Mouse (Mus musculus) liver, embryonic 11.5 days (tissue): ENCODE results near the gene Etnk2. TPM values are rescaled to one million over a fixed set of nuclear protein-coding genes. Genes with fewer than 3 reads are reported as not detected.
"Not testable (repeated sequence)": the region's sequence is repeated elsewhere in the genome, so short reads cannot be mapped to it uniquely, and the experiment has no call there.

ENCODE experiments used
- ATAC-seq: fragments of 200-750 bp; cut with Nextera tagmentation; replicated peaks from 2 replicates; pipeline ENCODE4 v1.8.0; 2017; ENCODE audit warnings: moderate number of reproducible peaks, mild to moderate bottlenecking, moderate TSS enrichment, moderate library complexity; ENCODE audit not compliant: low FRiP score
- DNase-seq: peaks from one replicate; pipeline ENCODE4 v3.0.0-alpha.2; 2017; ENCODE audit warnings: low spot score
- H3K27ac ChIP-seq: fragments of 300-500 bp; sonication (generic); 2 replicates; pipeline ENCODE4 v1.5.1; 2014; ENCODE audit warnings: mild to moderate bottlenecking, low read depth, low read length, control low read depth
- H3K27me3 ChIP-seq: fragments of 300-500 bp; sonication (generic); replicated peaks from 2 replicates; pipeline ENCODE4 v1.6.1; 2014; ENCODE audit warnings: low read length, mixed read lengths; ENCODE audit not compliant: control insufficient read depth, insufficient read depth
- H3K36me3 ChIP-seq: fragments of 300-500 bp; sonication (generic); 2 replicates; pipeline ENCODE4 v1.6.1; 2014; ENCODE audit warnings: mild to moderate bottlenecking, low read length, moderate library complexity, mixed read lengths; ENCODE audit not compliant: control insufficient read depth, insufficient read depth
- H3K4me1 ChIP-seq: fragments of 300-500 bp; sonication (generic); replicated peaks from 2 replicates; pipeline ENCODE4 v1.6.1; 2014; ENCODE audit warnings: low read length, mixed read lengths; ENCODE audit not compliant: control insufficient read depth, insufficient read depth
- H3K4me2 ChIP-seq: fragments of 300-500 bp; sonication (generic); 2 replicates; pipeline ENCODE4 v1.6.1; 2014; ENCODE audit warnings: mild to moderate bottlenecking, control low read depth, moderate library complexity
- H3K4me3 ChIP-seq: fragments of 300-500 bp; sonication (generic); 2 replicates; pipeline ENCODE4 v1.5.1; 2014; ENCODE audit warnings: low read depth, low read length, control low read depth
- H3K9ac ChIP-seq: fragments of 300-500 bp; sonication (generic); 2 replicates; pipeline ENCODE4 v1.6.1; 2014; ENCODE audit warnings: low read depth, low read length, control low read depth
- H3K9me3 ChIP-seq: fragments of 300-500 bp; sonication (generic); 2 replicates; pipeline ENCODE4 v1.6.1; 2016; ENCODE audit warnings: low read length, inconsistent platforms, mixed read lengths; ENCODE audit not compliant: control insufficient read depth
- WGBS: fragments of 180-500 bp; shearing (Covaris S2); extraction: QIAGEN DNeasy Blood & Tissue Kit; methylation state at CpG from one replicate; pipeline ENCODE4 v1.1.7; 2014; 5-methylcytosine and 5-hydroxymethylcytosine counted together
- polyA plus RNA-seq: library from polyadenylated mRNA; unstranded; fragments of >200 nt; fragmentation: Nextera tagmentation; extraction: Ambion mirVana; gene quantifications from 2 replicates; pipeline ENCODE4 v1.2.1, GENCODE M21; 2014

The Etnk2 gene
- polyA plus RNA-seq, 1 experiment from 2014 or later = 5.8 TPM

GRCm38 (mm10) chr1:133328299-133328795, 35.0 kb upstream of the Etnk2 start:
- H3K27me3 ChIP-seq = peaks cover 38% of the 10 kb centered on the region
- H3K9me3 ChIP-seq = no peaks in the 10 kb centered on the region
- DNase-seq (no peak), ATAC-seq (no peak)
- no peak overlapping the region for H3K4me3 ChIP-seq
- WGBS = 79% methylated on average over 6 of the region's 6 CpGs
- no peak overlapping the region for H3K4me2 ChIP-seq
- no peaks in the 10 kb centered on the region for H3K36me3 ChIP-seq
- H3K4me1 ChIP-seq = no peaks in the 10 kb centered on the region
- no peak overlapping the region for H3K27ac ChIP-seq
- H3K9ac ChIP-seq = no peak overlapping the region

DNA sequence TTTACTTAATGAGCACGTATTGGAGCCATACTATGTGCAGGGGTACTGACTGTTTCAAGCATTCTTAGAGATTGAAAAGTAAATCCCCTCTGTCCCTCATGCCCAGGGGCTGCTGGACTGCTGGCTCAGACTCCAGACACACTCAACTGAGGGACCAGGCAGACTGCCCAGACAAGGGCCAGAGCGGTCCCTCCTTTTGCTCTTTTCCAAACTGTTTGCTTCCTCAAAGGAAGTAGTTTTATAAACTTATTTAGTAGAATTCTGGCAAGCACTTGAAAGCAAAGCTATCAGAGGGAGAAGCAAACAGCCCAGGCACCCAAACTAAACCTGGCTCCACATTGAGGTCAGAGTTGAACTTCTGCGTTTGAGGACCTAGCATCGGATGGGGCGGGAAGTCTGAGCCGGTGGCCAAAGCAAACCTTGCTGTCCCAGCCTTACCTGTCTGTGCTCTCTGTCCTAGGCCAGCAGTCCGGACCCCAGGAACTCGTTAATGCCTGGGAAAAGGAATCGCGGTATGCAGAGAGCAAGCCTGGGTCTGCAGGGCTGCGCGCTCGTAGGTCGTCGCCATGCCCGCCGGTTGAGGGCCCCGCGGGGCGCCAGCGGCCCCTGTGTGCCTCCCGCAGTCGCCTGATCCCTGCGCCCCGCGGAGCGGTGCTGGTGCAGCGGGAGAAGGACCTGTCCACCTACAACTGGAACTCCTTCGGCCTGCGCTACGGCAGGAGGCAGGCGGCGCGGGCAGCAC, 34.3 kb upstream of the Etnk2 start:
- Histone ChIP-seq H3K4me3 (no peak overlapping the region), H3K27me3 (peaks cover 38% of the 10 kb centered on the region), H3K4me1 (no peaks in the 10 kb centered on the region), H3K36me3 (no peaks in the 10 kb centered on the region), H3K9me3 (no peaks in the 10 kb centered on the region), H3K9ac (no peak overlapping the region), H3K4me2 (peak overlapping the region; percentile 57), H3K27ac (no peak overlapping the region)
- no peak for ATAC-seq
- DNase-seq = no peak
- WGBS = 11% methylated on average over 34 of the region's 34 CpGs

GRCm38 (mm10) chr1:133329638-133329964, 33.8 kb upstream of the Etnk2 start:
- H3K27me3 ChIP-seq = peaks cover 38% of the 10 kb centered on the region
- ATAC-seq = no peak
- H3K36me3 ChIP-seq = no peaks in the 10 kb centered on the region
- H3K27ac ChIP-seq = no peak overlapping the region
- no peaks in the 10 kb centered on the region for H3K9me3 ChIP-seq
- H3K4me2 ChIP-seq = peak overlapping the region; percentile 57
- no peaks in the 10 kb centered on the region for H3K4me1 ChIP-seq
- H3K9ac ChIP-seq = no peak overlapping the region
- WGBS = 29% methylated on average over 7 of the region's 7 CpGs
- no peak overlapping the region for H3K4me3 ChIP-seq
- DNase-seq = no peak

GRCm38 (mm10) chr1:133331142-133331541, 32.2 kb upstream of the Etnk2 start:
- Histone ChIP-seq H3K36me3 (no peaks in the 10 kb centered on the region), H3K9ac (no peak overlapping the region), H3K9me3 (no peaks in the 10 kb centered on the region), H3K27ac (no peak overlapping the region), H3K27me3 (peaks cover 38% of the 10 kb centered on the region), H3K4me2 (no peak overlapping the region), H3K4me3 (no peak overlapping the region), H3K4me1 (no peaks in the 10 kb centered on the region)
- ATAC-seq (no peak), DNase-seq (no peak)
- 51% methylated on average over 3 of the region's 3 CpGs for WGBS

DNA sequence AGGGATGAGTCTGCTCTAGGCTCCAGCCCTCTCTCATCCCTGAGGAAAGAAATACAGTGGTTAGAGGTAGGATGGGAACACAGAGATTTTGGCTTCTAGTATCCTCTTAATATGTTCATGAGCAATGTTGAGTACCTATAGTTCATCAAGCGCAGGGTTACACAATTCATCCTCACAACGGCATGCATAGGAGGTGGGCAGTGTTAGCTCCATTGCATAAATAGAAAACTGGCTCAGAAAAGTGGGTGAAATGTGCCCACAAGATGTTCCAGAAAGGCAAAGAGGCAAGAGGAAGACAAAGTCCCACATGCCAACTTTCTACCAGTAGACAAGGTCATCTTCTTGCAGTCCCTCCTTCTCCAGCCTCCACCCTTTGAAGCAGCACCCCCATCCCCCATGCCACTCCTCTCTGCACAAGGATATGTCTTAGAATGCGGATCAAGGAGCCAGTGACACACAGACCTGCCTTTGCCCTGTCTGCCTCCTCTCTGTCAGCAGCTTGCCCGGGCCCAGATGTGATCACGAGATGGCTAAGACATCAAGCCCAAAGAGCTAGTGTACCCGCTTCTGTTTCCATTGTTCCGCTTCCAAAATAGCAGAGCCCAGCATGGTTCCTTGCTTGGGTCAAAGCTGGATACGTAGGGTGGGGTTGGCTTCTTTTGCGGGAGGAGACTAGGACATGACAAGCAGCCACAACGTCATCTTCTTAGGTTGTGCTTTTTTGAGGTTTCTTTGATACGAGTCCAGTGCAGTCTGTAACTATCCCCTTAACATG, 30.5 kb upstream of the Etnk2 start:
- no peaks in the 10 kb centered on the region for H3K4me1 ChIP-seq
- H3K4me3 ChIP-seq = no peak overlapping the region
- WGBS = 81% methylated on average over 11 of the region's 11 CpGs

DNA sequence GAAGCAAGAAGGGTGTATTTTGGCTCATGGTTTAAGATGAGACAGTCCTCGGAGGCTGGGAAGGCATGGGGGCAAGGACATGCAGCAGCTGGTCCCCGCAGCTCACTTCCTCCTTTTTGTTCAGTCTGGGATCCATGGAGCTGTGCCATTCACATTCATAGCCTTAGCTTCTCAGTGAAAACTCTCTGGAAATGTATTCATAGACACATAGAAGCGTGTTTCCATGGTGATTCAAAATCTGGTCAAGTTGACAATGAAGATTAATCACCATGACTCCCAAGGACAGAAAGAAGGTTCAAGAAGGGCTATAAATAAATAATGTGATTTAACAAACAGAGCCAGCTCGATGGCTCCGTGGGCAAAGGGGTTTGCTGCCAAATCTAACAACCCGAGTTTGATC, 29.4 kb upstream of the Etnk2 start:
- 78% methylated on average over 6 of the region's 6 CpGs for WGBS
- H3K27ac ChIP-seq = no peak overlapping the region
- no peak overlapping the region for H3K4me2 ChIP-seq
- no peak overlapping the region for H3K9ac ChIP-seq
- no peaks in the 10 kb centered on the region for H3K4me1 ChIP-seq
- H3K4me3 ChIP-seq = no peak overlapping the region
- no peaks in the 10 kb centered on the region for H3K9me3 ChIP-seq
- no peaks in the 10 kb centered on the region for H3K36me3 ChIP-seq
- DNase-seq (no peak), ATAC-seq (no peak)
- peaks cover 24% of the 10 kb centered on the region for H3K27me3 ChIP-seq

More for the DNA sequence above, 30.5 kb upstream of the Etnk2 start:
- ATAC-seq (no peak), DNase-seq (no peak)
- Histone ChIP-seq H3K36me3 (no peaks in the 10 kb centered on the region), H3K9ac (no peak overlapping the region), H3K27ac (no peak overlapping the region), H3K27me3 (peaks cover 34% of the 10 kb centered on the region), H3K9me3 (no peaks in the 10 kb centered on the region), H3K4me2 (no peak overlapping the region)

DNA sequence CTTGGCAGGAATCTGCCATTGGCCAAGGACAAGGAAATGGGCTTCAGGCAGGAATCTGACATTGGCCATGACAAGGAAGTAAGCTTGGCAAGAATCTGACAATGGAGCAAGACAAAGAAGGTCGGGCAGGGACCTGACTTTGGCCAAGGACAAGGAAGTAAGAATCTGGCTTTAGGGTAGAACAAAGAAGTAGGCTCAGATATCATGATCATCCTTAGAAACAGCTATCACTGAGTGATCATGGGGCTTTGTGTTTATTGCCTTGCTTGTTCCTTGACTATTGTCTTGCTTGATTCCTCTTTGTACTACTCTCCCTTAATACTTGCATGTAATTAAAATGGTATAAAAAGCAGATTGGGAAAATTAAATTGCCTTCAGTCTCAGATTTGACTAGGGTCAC, 23.0 kb upstream of the Etnk2 start:
- not testable (repeated sequence) for H3K4me1 ChIP-seq, H3K4me2 ChIP-seq, ATAC-seq, DNase-seq, H3K36me3 ChIP-seq, H3K9me3 ChIP-seq, H3K27me3 ChIP-seq, H3K9ac ChIP-seq, H3K27ac ChIP-seq, H3K4me3 ChIP-seq
- 56% methylated on average over 1 of the region's 1 CpGs for WGBS

- DNase-seq (no peak), ATAC-seq (no peak)
- Histone ChIP-seq H3K4me2 (no peak overlapping the region), H3K27ac (no peak overlapping the region), H3K9ac (no peak overlapping the region), H3K36me3 (no peaks in the 10 kb centered on the region), H3K4me3 (no peak overlapping the region), H3K9me3 (no peaks in the 10 kb centered on the region), H3K27me3 (no peaks in the 10 kb centered on the region), H3K4me1 (peaks cover 4% of the 10 kb centered on the region; the same call in 1 of the 2 replicates)
- WGBS = 85% methylated on average over 2 of the region's 2 CpGs
Measured at GRCm38 (mm10) chr1:133344357-133344756, 19.0 kb upstream of the Etnk2 start.
